Mouse (Mus musculus): ENCODE measurements at regions not wholly inside any gene's neighbourhood (a gene's known extent, or its start where the extent isn't known, plus 50 kb on each side); places are given as distances from the start of the nearest gene placed in this dataset.
A peak's percentile ranks its signal among the peaks of the same experiment; 100 is the strongest.

DNA sequence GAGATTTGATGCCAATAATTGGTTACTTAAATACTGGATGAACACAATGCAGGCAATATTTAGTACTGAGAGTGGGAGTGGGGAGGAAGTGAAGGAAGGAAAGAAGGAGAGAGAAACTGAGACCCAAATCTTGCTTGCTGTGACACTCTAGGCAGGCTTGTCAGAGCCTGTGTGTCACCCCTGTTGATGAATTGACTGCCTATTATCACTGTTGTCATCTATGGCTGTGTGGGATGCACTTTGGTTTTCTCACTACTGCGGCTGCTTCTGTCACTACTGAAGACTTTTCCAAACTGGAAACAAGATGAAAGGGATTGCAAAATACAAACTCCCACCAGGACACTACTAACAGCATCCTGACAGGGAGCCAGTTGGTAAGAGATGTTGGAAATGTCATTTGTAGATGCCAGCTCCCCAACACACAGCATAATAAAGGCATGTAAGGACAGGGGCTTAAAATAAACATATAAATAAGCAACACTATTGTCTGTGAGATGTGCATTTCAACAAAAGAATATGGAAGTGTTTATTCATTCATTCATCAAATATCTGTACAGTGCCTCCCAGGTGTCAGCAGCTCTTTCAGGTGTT is 207.0 kb upstream of the Ufl1 start:
- DNase-seq (ENCODE audit: low spot score in 2 of 2): no peak

DNA sequence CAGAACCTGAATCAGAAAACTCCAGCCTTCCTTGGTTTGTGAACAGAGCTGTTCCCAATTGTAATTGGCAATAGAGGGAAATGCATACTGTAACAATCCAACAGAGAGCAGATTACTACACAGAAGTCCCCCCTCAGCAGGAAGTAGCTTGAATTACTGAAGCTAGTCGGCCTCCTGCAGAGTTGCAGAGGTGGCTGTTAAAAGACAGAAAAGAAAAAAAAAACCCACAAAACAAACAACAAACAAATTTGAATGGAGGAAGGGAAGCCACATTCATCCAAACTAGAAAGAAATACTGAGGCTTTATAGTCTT is 202.0 kb upstream of the Ufl1 start:
- no peak for DNase-seq (ENCODE audit: low spot score in 2 of 2)

DNA sequence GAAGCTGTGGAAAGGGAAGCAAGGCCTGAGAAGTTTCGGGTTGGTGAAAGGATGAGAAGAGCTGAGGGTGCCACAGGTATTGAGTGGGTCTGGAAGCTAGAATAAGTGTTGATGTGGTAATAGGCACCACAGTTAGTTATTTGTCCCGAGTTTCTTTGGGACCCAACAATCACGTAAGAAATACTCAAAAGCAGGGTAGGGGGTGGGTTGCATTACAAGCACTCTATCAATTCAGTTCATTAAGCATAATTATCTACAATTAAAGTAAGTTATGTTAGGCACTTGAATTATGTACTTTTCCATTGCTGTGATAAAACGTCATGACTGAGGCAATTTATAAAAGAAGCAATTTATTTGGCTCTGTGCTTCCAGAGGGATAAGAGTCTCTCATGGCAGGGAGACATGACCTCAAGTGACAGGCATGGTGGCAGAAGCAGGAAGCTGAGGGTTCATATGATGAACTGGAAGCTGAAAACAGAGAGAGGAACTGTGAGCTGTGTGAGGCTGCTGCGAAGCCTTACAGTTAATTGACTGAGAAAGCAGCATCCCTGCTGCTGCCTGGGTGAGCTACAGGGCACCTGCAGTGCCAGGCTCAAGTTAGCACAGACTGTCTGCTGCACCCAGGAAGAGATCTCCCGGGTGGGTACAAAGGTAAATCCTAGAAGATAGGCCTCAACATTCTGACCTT is 201.5 kb upstream of the Ufl1 start:
- DNase-seq (ENCODE audit: low spot score in 2 of 2): no peak

DNA sequence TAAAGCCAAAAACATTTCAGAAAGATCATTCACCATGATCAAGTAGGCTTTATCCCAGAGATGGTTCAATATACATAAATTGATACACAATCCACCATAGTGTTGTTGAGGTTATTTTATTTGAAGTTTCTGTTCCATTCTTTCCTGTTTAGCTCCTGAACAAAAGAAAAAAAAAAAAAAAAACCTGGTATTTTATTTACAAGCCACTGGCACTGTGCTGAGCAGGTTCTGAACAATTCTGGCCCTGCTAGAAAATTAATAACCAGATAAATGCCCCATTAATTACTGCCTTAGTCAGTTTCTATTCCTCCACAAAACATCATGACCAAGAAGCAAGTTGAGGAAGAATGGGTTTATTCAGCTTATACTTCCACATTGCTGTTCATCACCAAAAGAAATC is 191.4 kb upstream of the Ufl1 start:
- no peak for DNase-seq (ENCODE audit: low spot score in 2 of 2)

DNA sequence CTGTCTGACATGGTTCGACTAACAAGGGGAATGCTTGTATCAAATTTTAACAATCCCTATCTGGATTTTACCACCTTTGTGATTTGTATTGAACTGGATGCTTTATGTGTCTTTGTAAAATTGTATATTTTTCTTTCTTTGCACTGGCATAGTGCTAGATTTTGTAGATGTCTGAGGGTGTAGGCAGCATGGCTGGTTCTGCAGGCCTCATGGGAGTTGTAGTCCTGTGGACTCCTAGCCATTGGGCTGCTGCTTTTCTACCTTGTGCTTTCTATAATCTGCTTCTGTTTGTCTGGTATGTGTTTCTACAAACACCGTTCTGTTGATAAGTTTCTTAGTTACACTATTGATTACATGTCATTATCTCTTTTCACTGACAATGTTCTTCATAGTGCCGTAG is 184.9 kb upstream of the Ufl1 start:
- DNase-seq (ENCODE audit: low spot score in 2 of 2): no peak

DNA sequence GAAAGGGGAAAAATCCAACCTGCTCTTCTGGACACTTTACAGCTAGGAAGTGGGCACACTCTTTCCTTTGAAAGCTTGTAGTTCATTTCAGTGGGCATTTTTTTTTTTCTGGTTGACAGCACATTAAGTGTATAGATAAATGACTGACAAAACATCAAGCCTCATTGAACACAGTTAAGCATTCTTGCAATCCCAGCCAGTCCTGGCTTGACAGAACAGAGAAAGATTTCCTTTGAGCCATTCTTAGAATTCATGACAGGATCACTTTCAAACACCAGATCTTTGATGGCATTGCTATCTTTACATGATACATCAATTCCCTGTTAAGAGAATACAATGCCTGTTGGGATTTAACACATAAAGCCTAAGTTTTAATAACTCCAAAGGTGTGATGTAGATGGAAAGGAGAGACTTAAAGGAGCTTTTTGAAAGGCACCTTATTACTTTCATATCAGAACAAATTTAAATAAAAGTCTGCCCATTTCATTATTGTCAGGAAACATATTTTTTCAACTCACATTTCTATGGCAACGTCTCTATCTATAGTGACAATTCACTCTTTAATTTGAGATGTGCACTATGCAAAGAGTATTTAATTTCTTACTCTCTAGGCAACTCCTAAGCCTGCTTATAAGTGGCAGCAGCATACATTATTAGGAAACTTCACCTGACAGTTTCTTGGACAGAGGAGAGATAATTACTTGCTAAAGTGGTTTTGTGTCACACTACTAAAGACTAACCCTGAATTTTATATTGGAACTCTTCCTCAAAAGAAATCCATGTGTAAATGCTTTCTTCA is 183.4 kb upstream of the Ufl1 start:
- DNase-seq (ENCODE audit: low spot score in 2 of 2): no peak

DNA sequence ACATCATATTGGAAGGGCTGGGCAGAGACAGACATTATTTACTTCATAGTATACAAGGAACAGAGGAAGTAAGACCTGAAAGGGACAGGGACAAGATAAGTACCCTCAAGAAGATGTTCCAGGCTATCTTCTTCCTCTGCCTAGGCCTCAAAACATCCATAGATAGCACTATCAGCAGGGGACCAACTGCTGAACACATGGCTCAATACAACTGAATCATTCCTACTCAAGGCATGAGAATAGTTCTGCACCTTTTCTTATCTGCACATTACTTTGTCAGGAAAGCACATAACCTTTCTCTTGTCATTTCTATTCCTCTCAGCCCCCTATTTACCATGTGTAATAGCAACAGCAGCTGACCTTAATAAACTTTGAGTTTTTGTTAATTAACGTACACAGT is 182.4 kb upstream of the Ufl1 start:
- no peak for DNase-seq (ENCODE audit: low spot score in 2 of 2)

DNA sequence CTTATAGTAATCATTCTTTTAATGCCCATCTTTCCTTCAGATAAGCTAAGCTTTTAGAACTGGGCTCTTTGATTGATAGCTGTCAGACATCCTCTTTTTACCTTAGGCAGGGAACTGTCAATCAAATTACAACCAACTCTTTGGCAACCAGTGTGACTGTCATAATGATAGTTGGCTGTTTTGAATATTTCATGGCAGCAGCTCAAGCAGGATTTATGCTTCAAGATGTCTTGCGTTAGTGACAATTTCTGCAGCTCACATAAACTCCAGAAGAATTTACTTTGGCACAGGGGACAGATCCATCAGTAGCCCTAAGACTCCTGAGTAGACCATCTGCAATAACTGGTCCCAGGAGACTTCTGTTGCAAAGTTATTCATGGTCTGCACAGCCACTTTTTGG is 178.5 kb upstream of the Ufl1 start:
- DNase-seq (ENCODE audit: low spot score in 2 of 2): no peak

DNA sequence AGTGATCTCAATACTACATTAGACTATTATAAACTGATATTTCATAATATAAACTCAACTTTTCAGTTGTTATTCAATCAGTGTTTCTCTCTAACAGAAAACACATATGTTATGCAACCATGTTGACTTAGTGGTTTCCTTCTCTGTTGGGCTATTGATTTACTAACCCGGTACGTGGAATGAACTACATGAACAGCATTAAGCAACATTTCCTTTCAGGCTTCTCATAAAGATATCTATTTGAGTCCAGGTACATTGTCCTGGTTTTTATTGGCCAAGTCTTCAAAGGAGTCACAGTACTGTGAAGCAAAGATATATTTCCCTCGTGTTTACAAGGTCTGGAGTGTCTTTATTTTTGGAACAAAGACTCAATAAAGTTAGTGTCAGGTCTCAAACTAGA is 173.1 kb upstream of the Ufl1 start:
- no peak for DNase-seq (ENCODE audit: low spot score in 2 of 2)

DNA sequence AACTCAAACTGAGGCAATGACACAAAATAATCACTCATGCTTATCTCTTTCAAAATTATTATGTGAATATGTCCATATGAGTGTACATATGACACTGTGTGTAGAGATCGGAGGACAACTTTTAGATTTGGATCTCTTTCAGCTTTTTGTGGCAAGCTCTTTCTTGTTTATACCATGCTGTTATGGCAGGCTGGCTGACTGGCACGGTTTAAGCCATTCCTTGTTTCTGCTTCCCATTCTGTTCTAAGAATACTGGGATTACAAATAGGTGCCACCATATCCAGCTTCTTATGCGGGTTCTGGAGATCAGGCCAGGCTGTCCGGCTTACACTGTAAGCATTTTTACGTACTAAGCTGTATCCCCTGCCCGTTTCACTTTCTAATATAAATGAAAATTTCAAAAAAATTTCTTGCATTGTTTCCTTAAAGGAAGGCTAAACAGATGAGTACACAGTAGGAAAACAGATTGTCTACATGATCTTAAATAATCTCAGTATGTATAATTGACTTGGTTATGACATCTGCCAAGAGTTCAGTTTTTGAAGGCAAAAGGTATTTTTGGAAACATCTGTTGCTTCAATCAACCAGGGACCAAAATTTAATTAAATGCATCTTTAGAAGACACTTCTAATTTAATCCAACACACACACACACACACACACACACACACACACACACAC is 171.6 kb upstream of the Ufl1 start:
- no peak for DNase-seq (ENCODE audit: low spot score in 2 of 2)

DNA sequence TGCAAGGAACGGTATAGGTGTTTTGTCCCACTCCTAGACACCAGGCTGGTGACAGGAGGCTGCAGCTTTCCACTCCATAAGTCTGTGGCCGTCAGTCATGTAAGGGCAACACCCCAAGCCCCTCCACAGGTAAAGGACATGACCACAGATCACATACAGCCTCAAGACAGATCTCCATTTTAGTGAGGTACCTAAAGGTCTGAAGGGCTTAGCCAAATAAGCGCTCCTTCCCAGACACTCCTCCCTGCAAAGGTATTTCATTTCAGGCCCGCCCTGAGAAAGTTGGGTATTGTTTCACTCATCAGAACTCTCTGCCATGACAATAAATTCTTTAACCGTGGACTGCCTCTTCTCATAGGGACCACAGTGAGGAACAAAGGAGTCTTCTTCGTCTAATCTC is 170.2 kb upstream of the Ufl1 start:
- DNase-seq (ENCODE audit: low spot score in 2 of 2): no peak

DNA sequence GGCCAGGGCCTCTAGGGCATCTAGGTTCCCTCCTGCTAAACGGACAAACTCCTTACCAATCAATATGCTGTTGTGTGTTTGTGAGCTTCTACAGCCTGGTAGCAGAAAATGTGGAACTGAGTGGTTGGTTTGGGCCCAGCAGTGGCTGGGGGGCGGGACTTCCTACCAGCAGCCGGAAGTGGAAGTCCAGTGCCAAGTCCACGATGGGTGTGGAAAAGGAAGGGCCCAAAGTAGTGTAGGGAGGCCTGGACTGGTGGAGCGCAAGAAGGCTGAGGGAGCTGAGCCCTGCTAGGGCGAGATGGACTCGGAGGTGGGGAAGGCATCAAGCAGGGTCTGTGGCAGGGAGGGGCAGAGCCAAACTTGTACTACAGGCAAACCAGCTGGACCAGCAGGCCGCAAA is 150.6 kb upstream of the Ufl1 start:
- no peak for DNase-seq (ENCODE audit: low spot score in 2 of 2)

DNA sequence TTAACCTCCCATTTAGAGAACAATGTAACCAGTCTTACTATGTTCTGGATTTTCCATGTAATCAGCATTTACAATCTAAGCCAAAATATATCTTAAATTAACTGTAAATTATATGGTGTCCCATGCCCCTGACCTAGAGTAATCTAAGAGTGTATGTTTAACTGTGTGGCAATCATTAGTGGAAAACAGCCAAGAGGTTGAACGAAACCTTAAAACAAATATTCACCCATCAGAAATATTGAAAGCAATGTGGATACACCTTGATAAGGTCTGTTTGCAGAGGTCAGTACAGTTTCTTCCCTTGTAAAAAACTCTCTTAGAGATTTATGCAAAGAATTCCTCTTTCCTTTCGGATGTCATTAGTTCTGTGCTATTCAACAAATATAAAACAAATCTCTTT is 134.7 kb upstream of the Ufl1 start:
- DNase-seq (ENCODE audit: low spot score in 2 of 2): no peak

DNA sequence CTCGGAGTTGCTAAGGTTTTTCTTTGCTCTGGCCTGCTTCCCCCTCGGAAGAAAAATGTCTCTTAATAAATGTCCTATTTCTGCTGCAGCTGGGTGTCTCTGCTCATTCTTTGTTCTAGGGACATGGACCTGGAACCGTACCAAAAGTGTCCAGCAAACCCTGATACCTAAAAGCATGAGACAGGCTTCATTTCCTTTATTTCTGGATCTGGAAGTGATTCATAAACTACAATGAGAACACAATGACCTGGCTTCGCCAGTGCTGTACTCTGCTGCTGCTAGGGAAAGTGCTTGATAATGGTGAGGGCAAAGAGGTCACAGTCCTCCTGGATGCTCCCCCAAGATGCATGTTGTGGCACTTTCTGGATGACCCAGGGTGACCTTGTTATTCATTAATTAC is 128.8 kb upstream of the Ufl1 start:
- DNase-seq (ENCODE audit: low spot score in 2 of 2): no peak

DNA sequence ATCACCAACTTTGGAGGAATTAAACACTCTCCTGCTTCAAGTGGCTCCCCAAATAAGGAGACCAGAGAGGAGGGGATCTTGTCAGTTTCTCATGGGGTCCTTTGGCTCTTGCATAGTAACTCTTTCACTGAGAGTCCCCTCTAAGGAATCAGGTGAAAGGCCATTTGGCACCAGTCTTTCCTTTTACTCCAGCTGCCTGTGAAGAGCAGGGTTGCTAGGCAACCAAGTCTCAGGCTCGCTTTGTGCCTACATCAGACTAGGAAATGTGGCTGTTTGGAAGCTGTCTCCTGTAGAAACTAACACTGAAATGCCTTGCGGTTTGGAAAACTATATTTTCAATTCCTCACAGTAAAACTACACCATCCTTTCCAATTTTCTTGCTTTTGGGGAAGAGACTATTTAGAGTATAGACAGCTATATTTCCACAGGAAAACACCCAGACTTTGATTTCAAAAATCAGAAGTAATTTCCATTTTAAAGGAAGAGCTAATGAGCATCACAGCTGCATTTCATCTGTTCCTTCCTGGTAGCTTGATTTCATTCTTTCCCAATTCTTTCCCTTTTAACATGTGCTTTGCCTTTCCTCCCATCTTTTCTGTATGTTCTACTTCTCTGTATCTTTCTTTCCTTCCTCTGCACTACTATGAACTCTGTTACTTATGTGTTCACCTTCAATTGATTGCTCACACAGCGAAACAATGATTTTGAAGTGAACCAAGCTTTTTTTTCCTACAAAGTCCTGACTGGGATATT is 127.3 kb upstream of the Ufl1 start:
- DNase-seq (ENCODE audit: low spot score in 2 of 2): peak; percentile 50 to 54

DNA sequence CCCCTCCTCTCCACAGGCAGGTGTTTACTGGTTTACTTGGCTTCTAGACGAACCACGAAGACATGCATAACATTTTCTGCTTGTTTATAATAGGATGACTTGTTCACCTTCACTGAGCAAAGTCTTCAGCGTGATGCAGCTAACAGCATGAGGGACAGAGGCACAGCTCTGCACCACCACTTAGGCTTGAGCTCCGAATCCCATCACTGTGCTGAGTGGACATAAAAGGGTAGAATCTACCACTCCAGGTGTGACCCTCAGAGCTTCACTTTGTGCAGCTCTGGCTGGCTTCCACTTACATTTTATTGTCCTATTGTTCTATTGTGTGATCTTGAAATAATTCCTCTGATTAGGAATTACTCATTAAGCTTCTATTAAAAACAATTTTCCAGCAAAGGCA is 126.2 kb upstream of the Ufl1 start:
- no peak for DNase-seq (ENCODE audit: low spot score in 2 of 2)

DNA sequence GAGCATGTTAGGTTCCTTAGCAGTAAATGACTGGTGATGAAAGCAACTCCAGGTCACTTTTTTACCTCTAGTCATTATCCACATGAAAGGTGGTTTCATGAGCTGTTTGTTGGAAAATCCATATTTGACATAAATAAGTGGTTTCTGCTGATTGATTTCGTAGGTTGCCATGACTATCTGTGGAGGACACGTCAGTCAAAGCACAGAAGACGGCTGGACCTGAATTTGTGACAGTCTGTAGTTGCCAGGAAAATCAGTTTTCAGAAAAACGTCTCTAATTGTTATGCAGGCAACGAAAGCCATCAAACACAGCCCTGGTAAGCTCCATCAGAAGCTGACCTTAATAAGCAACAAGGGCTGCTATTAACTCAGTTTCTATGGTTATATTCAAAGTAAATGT is 107.9 kb upstream of the Ufl1 start:
- DNase-seq (ENCODE audit: low spot score in 2 of 2): no peak

DNA sequence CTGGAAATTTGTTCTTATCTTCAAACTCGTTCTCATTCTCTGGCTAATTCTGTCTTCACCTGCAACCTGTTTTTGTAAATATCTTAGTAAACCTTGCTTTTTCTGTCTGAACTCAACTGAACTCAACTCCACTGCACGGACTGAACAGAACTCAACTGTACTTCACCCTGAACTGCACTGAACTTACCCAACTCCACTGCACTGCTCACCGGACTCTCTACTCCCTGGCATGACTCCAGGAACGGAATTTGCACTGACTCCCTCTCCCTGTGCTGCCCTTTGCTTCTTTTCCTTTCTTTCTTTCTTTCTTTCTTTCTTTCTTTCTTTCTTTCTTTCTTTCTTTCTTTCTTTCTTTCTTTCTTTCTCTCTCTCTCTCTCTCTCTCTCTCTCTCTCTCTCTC is 90.4 kb upstream of the Ufl1 start:
- no peak for DNase-seq (ENCODE audit: low spot score in 2 of 2)

DNA sequence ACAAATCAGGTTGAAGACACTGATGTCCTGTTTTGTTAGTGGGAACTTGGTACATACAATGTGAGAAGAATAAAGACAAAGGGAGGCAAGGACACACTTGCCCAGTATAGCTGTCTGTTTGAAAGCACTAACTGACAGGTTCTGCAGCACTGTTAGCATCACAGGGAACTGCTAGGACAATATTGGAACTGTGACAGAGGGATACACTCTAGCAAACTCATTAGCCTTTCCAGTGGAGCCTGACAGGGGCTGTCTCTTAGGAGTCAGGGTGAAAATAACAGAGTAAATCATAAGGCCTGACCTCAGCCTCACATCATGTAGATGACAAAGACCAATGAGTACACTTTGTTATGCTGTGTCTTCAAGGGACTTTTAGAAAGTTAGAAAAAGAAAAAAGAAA is 82.8 kb upstream of the Ufl1 start:
- DNase-seq (ENCODE audit: low spot score in 2 of 2): no peak

DNA sequence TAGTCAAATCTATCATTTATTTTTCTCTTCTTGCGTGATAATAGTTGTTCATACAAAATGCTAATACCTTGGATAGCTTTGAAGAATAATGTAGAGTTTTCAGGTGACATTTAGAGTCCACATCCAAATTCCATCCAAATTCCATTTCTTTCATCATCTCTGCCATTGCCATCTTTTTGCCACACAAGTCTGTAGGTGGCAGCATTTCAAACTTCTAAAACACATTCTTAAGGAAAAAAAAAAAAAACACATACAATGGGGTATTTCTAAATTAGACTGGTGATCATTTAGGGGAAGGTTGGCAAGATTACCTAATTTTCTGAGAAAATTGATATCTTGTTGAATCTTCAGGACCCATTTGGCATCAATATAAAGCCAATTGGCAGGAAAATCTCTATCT is 56.0 kb upstream of the Ufl1 start:
- DNase-seq (ENCODE audit: low spot score in 2 of 2): no peak
